Mouse (Mus musculus): ENCODE results near the gene Spns1. TPM values are rescaled to one million over a fixed set of nuclear protein-coding genes. Genes with fewer than 3 reads are reported as not detected.
"Not testable (repeated sequence)": the region's sequence is repeated elsewhere in the genome, so short reads cannot be mapped to it uniquely, and the experiment has no call there.

The Spns1 gene
- polyA plus RNA-seq, 1 experiment from 2014 or later, result 77.5 TPM

GRCm38 (mm10) chr7:126329907-126330645 lies 47.2 kb downstream of the Spns1 start:
- no peak overlapping the region for H3K27ac ChIP-seq
- H3K36me3 ChIP-seq, result no peaks in the 10 kb centered on the region
- no peaks in the 10 kb centered on the region for H3K9me3 ChIP-seq
- ATAC-seq (ENCODE audit: low FRiP score), result no peak
- no peak overlapping the region for H3K4me2 ChIP-seq
- whole genome bisulfite sequencing, result 87% methylated on average over 9 of the region's 9 CpGs
- no peak overlapping the region for H3K4me3 ChIP-seq
- H3K4me1 ChIP-seq (replicated peaks), result no peaks in the 10 kb centered on the region
- H3K27me3 ChIP-seq, result 0 out of 2 replicates have a peak, but pooled peaks cover 4% of the 10 kb centered on the region
- H3K9ac ChIP-seq, result no peak overlapping the region

- H3K4me1 ChIP-seq (replicated peaks); H3K9me3 ChIP-seq; H3K27me3 ChIP-seq; H3K27ac ChIP-seq; H3K4me2 ChIP-seq; H3K36me3 ChIP-seq; H3K9ac ChIP-seq; H3K4me3 ChIP-seq; ATAC-seq (ENCODE audit: low FRiP score): not testable (repeated sequence)
- 88% methylated on average over 5 of the region's 6 CpGs for WGBS
These were observed 48.4 kb downstream of the Spns1 start for GRCm38 (mm10) chr7:126328848-126329247.

DNA sequence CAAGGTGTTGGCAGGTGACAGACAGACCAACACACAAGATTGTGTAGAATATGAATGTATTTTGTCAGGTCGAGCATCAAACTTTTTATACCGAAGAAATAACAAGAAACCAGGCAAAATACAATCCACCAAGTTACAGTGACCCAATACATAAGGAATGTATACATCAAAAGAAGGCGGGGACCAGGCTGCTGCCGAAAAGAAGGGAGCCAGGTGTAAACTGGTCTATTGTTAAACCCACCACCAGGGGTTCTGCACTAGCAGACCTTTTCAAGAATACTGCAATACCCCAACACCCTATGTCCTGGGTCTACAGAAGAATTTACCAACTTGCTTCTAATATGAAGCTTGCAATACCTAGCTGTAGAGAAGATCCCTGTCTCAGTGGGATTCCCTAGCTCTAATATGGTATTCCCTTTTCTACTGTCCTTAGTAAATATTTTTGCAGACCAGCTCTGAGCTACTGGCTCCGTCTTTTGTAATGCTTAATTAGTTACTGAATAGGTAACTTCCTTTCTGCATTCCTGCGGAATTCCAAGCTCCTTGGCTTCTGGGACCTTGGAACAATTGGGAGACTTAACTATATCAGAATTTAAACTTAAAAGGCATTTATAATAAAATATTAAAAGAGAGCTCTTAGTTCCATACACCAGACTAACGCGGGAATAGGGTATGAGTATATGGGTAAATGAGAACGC lies 51.5 kb downstream of the Spns1 start:
- WGBS, result 23% methylated on average over 9 of the region's 9 CpGs
- H3K4me1 ChIP-seq (replicated peaks); H3K4me2 ChIP-seq; ATAC-seq (ENCODE audit: low FRiP score); H3K27ac ChIP-seq; H3K9me3 ChIP-seq; H3K4me3 ChIP-seq; H3K36me3 ChIP-seq; H3K9ac ChIP-seq; H3K27me3 ChIP-seq: not testable (repeated sequence)

DNA sequence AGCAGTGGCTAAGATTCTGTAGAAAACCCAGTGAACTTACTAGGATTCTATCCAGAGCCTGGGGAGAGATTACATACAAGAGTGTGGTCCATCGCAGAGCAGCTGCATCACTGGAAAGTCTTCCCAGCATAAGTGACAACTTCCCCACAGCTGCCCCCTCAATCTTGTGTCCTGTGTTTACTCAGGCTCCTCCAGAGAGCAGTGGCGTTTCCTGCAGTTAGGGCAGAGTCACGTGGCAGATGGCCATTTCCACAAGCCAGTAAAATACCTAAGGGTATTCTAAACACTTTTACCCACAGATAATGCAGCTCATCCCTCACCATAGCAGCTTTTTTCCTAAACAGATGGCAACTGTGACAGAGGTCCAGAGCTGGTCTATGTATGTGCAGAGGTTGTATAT lies 52.5 kb downstream of the Spns1 start:
- no peak for ATAC-seq (ENCODE audit: low FRiP score)
- H3K27ac ChIP-seq, result no peak overlapping the region
- H3K9ac ChIP-seq, result no peak overlapping the region
- H3K27me3 ChIP-seq, result 0 out of 2 replicates have a peak, but pooled peaks cover 4% of the 10 kb centered on the region
- H3K36me3 ChIP-seq, result no peaks in the 10 kb centered on the region
- H3K4me1 ChIP-seq (replicated peaks), result no peaks in the 10 kb centered on the region
- H3K9me3 ChIP-seq, result no peaks in the 10 kb centered on the region
- H3K4me2 ChIP-seq, result no peak overlapping the region
- H3K4me3 ChIP-seq, result no peak overlapping the region
- WGBS, result 43% methylated on average over 3 of the region's 3 CpGs

- 11% methylated on average over 11 of the region's 11 CpGs for WGBS
- H3K36me3 ChIP-seq, result no peaks in the 10 kb centered on the region
These were observed 53.5 kb downstream of the Spns1 start for GRCm38 (mm10) chr7:126323729-126324128.

More at GRCm38 (mm10) chr7:126323729-126324128, 53.5 kb downstream of the Spns1 start:
- Histone ChIP-seq H3K9me3 (no peaks in the 10 kb centered on the region), H3K9ac (no peak overlapping the region), H3K4me3 (no peak overlapping the region), H3K4me1 (replicated peaks) (no peaks in the 10 kb centered on the region), H3K27me3 (0 out of 2 replicates have a peak, but pooled peaks cover 4% of the 10 kb centered on the region), H3K4me2 (no peak overlapping the region), H3K27ac (no peak overlapping the region)
- no peak for ATAC-seq (ENCODE audit: low FRiP score)

Small RNA genes lying within 50 kb of the gene (microRNA-seq; reads per million reads assigned to microRNA genes)
- gene Mir7058, result not detected

Other genes with a start within 250 kb of the Spns1 start
- gene Xpo6, start 176.9 kb downstream of the Spns1 start, polyA plus RNA-seq (2015; fragmentation: Nextera tagmentation; extraction: Ambion mirVana), result 45.8 and 46.8 TPM in 2 replicates
- gene Sbk1, start 104.8 kb downstream of the Spns1 start, polyA plus RNA-seq (2015; fragmentation: Nextera tagmentation; extraction: Ambion mirVana), result 248 and 253 TPM in 2 replicates
- 1.3 and 1.9 TPM in 2 replicates for gene Lat, start 7.9 kb downstream of the Spns1 start, polyA plus RNA-seq (2015; fragmentation: Nextera tagmentation; extraction: Ambion mirVana)
- gene Nfatc2ip, start 19.3 kb upstream of the Spns1 start, polyA plus RNA-seq (2015; fragmentation: Nextera tagmentation; extraction: Ambion mirVana), result 3.1 and 3.2 TPM in 2 replicates
- gene Cd19, start 37.4 kb upstream of the Spns1 start, polyA plus RNA-seq (2015; fragmentation: Nextera tagmentation; extraction: Ambion mirVana), result 0.06 TPM in 1 of 2 replicates, not detected in the other
- 24.3 and 26.8 TPM in 2 replicates for gene Rabep2, start 51.3 kb upstream of the Spns1 start, polyA plus RNA-seq (2015; fragmentation: Nextera tagmentation; extraction: Ambion mirVana)
- gene Atp2a1, start 85.7 kb upstream of the Spns1 start, polyA plus RNA-seq (2015; fragmentation: Nextera tagmentation; extraction: Ambion mirVana), result 1.5 and 4.1 TPM in 2 replicates
- 63.7 and 64.5 TPM in 2 replicates for gene Sh2b1, start 98.0 kb upstream of the Spns1 start, polyA plus RNA-seq (2015; fragmentation: Nextera tagmentation; extraction: Ambion mirVana)
- 118 and 120 TPM in 2 replicates for gene Tufm, start 109.9 kb upstream of the Spns1 start, polyA plus RNA-seq (2015; fragmentation: Nextera tagmentation; extraction: Ambion mirVana)
- gene Atxn2l, start 126.0 kb upstream of the Spns1 start, polyA plus RNA-seq (2015; fragmentation: Nextera tagmentation; extraction: Ambion mirVana), result 61.6 and 65.4 TPM in 2 replicates
- gene Eif3c, start 189.0 kb upstream of the Spns1 start, polyA plus RNA-seq (2015; fragmentation: Nextera tagmentation; extraction: Ambion mirVana), result 205 and 210 TPM in 2 replicates
- 0.66 and 0.68 TPM in 2 replicates for gene Apobr, start 207.5 kb upstream of the Spns1 start, polyA plus RNA-seq (2015; fragmentation: Nextera tagmentation; extraction: Ambion mirVana)
- 31.1 and 35.2 TPM in 2 replicates for gene Cln3, start 208.4 kb upstream of the Spns1 start, polyA plus RNA-seq (2015; fragmentation: Nextera tagmentation; extraction: Ambion mirVana)
- not detected in 2 replicates for gene Il27, start 217.5 kb upstream of the Spns1 start, polyA plus RNA-seq (2015; fragmentation: Nextera tagmentation; extraction: Ambion mirVana)